Mouse (Mus musculus) brain, embryonic 14.5 days (tissue): Measurements from ENCODE around the gene Gm11077.

Source experiments
- CTCF ChIP-seq: fragments of 200-500 bp; IDR thresholded peaks from 2 replicates; pipeline ENCODE4 v1.5.1; 2012; ENCODE audit warnings: inconsistent platforms, mild to moderate bottlenecking, moderate library complexity, borderline replicate concordance; ENCODE audit not compliant: insufficient read depth, insufficient read length; ENCODE audit errors: extremely low read depth
- POLR2A ChIP-seq: fragments of 200-500 bp; IDR thresholded peaks from 2 replicates; pipeline ENCODE4 v1.6.1; 2012; ENCODE audit warnings: mild to moderate bottlenecking, inconsistent platforms, borderline replicate concordance; ENCODE audit not compliant: poor library complexity, insufficient read depth, insufficient read length, severe bottlenecking; ENCODE audit errors: extremely low read depth

GRCm38 (mm10) chr6:140733641-140733986, 4.5 kb downstream of the Gm11077 start:
- TF ChIP-seq CTCF = no peak
- no peak for TF ChIP-seq POLR2A
